Mouse (Mus musculus): ENCODE data around the gene Slc26a9.

- TF ChIP-seq CTCF (IDR thresholded peaks at IDR 0.05; ENCODE audit: control insufficient read depth, insufficient read depth, low read length) (no peak), POLR2A (IDR thresholded peaks at IDR 0.05; ENCODE audit: borderline replicate concordance, control insufficient read depth, low read depth, low read length) (no peak)
Measured at GRCm38 (mm10) chr1:131737269-131737668, 6.6 kb upstream of the Slc26a9 start.
